Comparison of ENCODE assay signal across 26 mouse cellular contexts in the genomic region with DNA sequence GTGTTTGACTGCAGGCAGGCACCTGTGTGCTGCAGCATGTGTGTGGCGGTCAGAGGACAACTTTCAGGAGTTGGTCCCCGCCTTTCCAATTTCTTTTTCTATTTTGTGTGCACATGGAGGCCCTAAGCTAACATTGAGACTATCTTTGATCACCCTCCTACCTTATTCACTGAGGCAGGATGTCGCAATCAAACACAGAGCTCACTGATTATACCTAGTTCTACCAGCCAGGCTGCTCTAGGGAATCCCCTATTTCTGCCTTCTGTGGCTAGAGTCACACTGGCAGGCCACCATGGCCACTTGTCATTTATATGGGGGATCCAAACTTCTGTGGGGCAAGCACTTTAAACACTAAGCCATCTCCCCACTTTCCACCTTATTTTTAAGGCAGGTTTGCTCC. TPM values are rescaled to one million over a fixed set of nuclear protein-coding genes. Genes with fewer than 3 reads are reported as not detected.
"Had no signal": no experiment of that assay in that cellular context is flagged by ENCODE, and none has a peak within 500 bp of the region (broad histone marks: within the 10 kb centered on the region; RNA-seq: fewer than 3 reads in every experiment).

No protein-coding gene starts in this region.

- H3K27ac ChIP-seq: intestine, embryonic 15.5 days; kidney, embryonic 15.5 days; left cerebral cortex, adult 2 months; limb, embryonic 12.5 days; limb, embryonic 15.5 days; liver, embryonic 14.5 days; macrophage; neural tube, embryonic 12.5 days; neural tube, embryonic 15.5 days had no signal

- DNase-seq: kidney, adult 11 months; kidney, adult 8-10 months; kidney, postnatal 10 days; kidney, postnatal 36 days; layer of hippocampus, postnatal 36 days; liver, postnatal 0 days; lung, embryonic 14.5 days; midbrain, embryonic 14.5 days; right cerebral cortex, adult 18-20 months; right cerebral cortex, postnatal 14 days; spleen, adult 18-20 months; thymus, adult 18-20 months; thymus, postnatal 4 days had no signal

- H3K4me1 ChIP-seq: intestine, embryonic 15.5 days had no signal

- H3K9ac ChIP-seq: intestine, embryonic 15.5 days; kidney, embryonic 15.5 days; limb, embryonic 12.5 days; limb, embryonic 15.5 days; liver, embryonic 14.5 days; liver, postnatal 0 days; lung, embryonic 14.5 days; neural tube, embryonic 12.5 days; neural tube, embryonic 15.5 days had no signal

- ATAC-seq: intestine, embryonic 15.5 days; liver, postnatal 0 days; lung, postnatal 0 days had no signal

- H3K36me3 ChIP-seq: intestine, embryonic 15.5 days; kidney, embryonic 15.5 days; limb, embryonic 12.5 days; limb, embryonic 15.5 days; midbrain, embryonic 10.5 days; neural tube, embryonic 12.5 days; neural tube, embryonic 15.5 days had no signal

- H3K4me2 ChIP-seq: intestine, embryonic 15.5 days; kidney, embryonic 15.5 days; limb, embryonic 12.5 days; limb, embryonic 15.5 days; liver, embryonic 11.5 days; lung, embryonic 14.5 days; neural tube, embryonic 12.5 days; neural tube, embryonic 15.5 days had no signal

- H3K9me3 ChIP-seq: intestine, embryonic 15.5 days; kidney, embryonic 15.5 days; limb, embryonic 12.5 days; limb, embryonic 15.5 days; midbrain, embryonic 10.5 days; neural tube, embryonic 12.5 days; neural tube, embryonic 15.5 days had no signal

- H3K4me3 ChIP-seq: intestine, embryonic 15.5 days; kidney, embryonic 15.5 days; left cerebral cortex, adult 2 months; limb, embryonic 12.5 days; limb, embryonic 15.5 days; megakaryocyte, embryonic 14.5 days; midbrain, embryonic 10.5 days; neural tube, embryonic 12.5 days; neural tube, embryonic 15.5 days had no signal

RNA-seq across cellular contexts. Expression of gene Fbxo41, which starts 13.1 kb away (rescaled TPM):
- polyA plus RNA-seq: liver, embryonic 14.5 days; liver, postnatal 0 days; lung, postnatal 0 days; macrophage had no signal

RNA-seq across cellular contexts. Expression of gene Egr4, which starts 23.7 kb away (rescaled TPM):
- polyA plus RNA-seq: intestine, embryonic 15.5 days; kidney, embryonic 15.5 days; limb, embryonic 12.5 days; limb, embryonic 15.5 days; liver, embryonic 11.5 days; liver, embryonic 14.5 days; liver, postnatal 0 days; lung, embryonic 14.5 days; lung, postnatal 0 days; macrophage; midbrain, embryonic 10.5 days; midbrain, embryonic 14.5 days; neural tube, embryonic 12.5 days had no signal
